Mouse (Mus musculus) forebrain, embryonic 14.5 days (tissue): ENCODE measurements at regions not wholly inside any gene's neighbourhood (a gene's known extent, or its start where the extent isn't known, plus 50 kb on each side); places are given as distances from the start of the nearest gene placed in this dataset.

Source experiments
- ATAC-seq: fragments of 200-750 bp; cut with Nextera tagmentation; 2 replicates; pipeline ENCODE4 v1.8.0; 2017; ENCODE audit warnings: mild to moderate bottlenecking, moderate library complexity
- DNase-seq: peaks from one replicate; pipeline ENCODE4 v3.0.0-alpha.2; 2015; ENCODE audit warnings: low spot score
- H3K27ac ChIP-seq: fragments of 300-500 bp; sonication (generic); 2 replicates; pipeline ENCODE4 v1.5.1; 2014; ENCODE audit warnings: low read depth, mild to moderate bottlenecking, control low read depth, low read length, moderate library complexity
- H3K27me3 ChIP-seq: fragments of 300-500 bp; sonication (generic); replicated peaks from 2 replicates; pipeline ENCODE4 v1.6.1; 2014; ENCODE audit warnings: low read length, control low read depth, mixed read lengths; ENCODE audit not compliant: control insufficient read depth, insufficient read depth
- H3K36me3 ChIP-seq: fragments of 300-500 bp; sonication (generic); 2 replicates; pipeline ENCODE4 v1.6.1; 2014; ENCODE audit warnings: low read length, control low read depth; ENCODE audit not compliant: control insufficient read depth, insufficient read depth
- H3K4me1 ChIP-seq: fragments of 300-500 bp; sonication (generic); 2 replicates; pipeline ENCODE4 v1.6.1; 2014; ENCODE audit warnings: antibody characterized with exemption, low read length, control low read depth; ENCODE audit not compliant: control insufficient read depth, insufficient read depth
- H3K4me2 ChIP-seq: fragments of 300-500 bp; sonication (generic); 2 replicates; pipeline ENCODE4 v1.6.1; 2014; ENCODE audit warnings: mild to moderate bottlenecking, control low read depth, low read length
- H3K4me3 ChIP-seq: fragments of 300-500 bp; sonication (generic); 2 replicates; pipeline ENCODE4 v1.5.1; 2014; ENCODE audit warnings: low read depth, low read length, control low read depth
- H3K9ac ChIP-seq: fragments of 300-500 bp; sonication (generic); 2 replicates; pipeline ENCODE4 v1.6.1; 2014; ENCODE audit warnings: mild to moderate bottlenecking, low read length, control low read depth, moderate library complexity
- H3K9me3 ChIP-seq: fragments of 300-500 bp; sonication (generic); replicated peaks from 2 replicates; pipeline ENCODE4 v1.6.1; 2016; ENCODE audit warnings: low read length, control low read depth, mixed read lengths; ENCODE audit not compliant: control insufficient read depth
- WGBS: fragments of 180-500 bp; shearing (Covaris S2); extraction: QIAGEN DNeasy Blood & Tissue Kit; methylation state at CpG from one replicate; pipeline ENCODE4 v1.1.7; 2014; 5-methylcytosine and 5-hydroxymethylcytosine counted together

DNA sequence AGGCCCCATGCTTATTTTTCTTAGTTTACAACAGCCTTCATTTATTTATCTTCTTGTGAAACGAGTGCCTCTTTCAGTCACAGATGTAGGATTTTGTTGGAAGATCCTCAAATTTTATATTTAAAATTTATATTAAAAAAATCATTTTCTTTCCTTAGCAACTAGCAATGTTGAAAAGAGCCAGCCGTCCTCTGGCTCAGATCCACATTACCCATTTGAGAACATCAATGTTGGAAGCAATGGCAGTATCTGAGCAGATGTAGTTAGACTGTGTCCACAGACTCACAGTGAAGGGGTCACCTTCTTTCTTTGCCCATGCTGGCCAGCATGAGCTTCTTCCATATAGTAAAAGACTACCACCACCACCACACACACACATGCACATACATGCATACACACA is 2681.4 kb upstream of the Gm7489 start:
- Histone ChIP-seq H3K4me1 (no peaks in the 10 kb centered on the region), H3K4me2 (no peak overlapping the region), H3K27me3 (no peaks in the 10 kb centered on the region), H3K9me3 (no peaks in the 10 kb centered on the region), H3K9ac (no peak overlapping the region), H3K27ac (no peak overlapping the region), H3K36me3 (no peaks in the 10 kb centered on the region), H3K4me3 (no peak overlapping the region)
- WGBS = 83% methylated on average over 2 of the region's 2 CpGs
- no peak for ATAC-seq
- no peak for DNase-seq

DNA sequence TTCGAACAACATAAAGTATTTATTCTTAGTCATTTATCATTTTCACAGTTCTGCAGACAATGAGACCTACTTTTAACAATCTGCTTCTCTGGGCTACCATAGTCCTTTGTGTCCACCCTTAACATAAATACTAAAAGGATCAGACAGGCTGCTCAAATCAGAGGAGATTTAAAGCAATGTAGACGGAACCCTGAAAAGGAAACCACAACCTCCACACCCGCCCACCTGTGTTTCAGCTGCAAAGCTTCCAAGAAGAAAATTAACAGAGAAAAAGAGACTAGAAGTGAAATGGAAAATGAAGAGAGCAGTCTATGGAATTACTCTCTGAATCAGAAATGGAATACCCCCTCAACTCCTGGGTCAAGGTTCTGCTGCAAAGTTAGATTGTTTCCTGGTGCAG is 2678.7 kb upstream of the Gm7489 start:
- Histone ChIP-seq H3K36me3 (no peaks in the 10 kb centered on the region), H3K9ac (no peak overlapping the region), H3K4me3 (no peak overlapping the region), H3K4me1 (no peaks in the 10 kb centered on the region), H3K27ac (no peak overlapping the region), H3K4me2 (no peak overlapping the region), H3K9me3 (no peaks in the 10 kb centered on the region), H3K27me3 (no peaks in the 10 kb centered on the region)
- ATAC-seq (no peak), DNase-seq (no peak)
- whole genome bisulfite sequencing = 46% methylated on average over 3 of the region's 3 CpGs

DNA sequence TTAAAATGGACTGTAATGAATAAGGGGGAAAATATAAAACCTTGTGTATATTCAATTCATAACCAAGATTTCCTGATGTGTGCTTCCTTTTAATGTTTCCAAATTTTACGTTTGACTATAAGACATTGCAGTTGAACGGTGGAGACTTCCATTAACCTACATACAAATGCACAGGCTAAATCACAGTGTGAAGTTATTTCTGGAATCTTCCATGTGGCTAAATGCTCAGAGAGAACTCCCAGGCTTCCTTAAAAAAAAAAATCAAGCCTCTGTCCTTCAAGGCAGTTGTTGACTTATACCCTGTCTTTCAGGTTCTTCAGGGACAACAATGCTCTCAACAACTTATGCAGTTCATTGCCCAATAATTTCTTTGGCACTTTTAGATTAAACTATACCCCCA is 2677.9 kb upstream of the Gm7489 start:
- H3K4me2 ChIP-seq = no peak overlapping the region
- no peaks in the 10 kb centered on the region for H3K36me3 ChIP-seq
- WGBS = 75% methylated on average over 2 of the region's 2 CpGs
- H3K4me1 ChIP-seq = no peaks in the 10 kb centered on the region
- no peak overlapping the region for H3K9ac ChIP-seq
- DNase-seq = no peak
- H3K27me3 ChIP-seq = no peaks in the 10 kb centered on the region
- no peak overlapping the region for H3K4me3 ChIP-seq
- no peak for ATAC-seq
- no peak overlapping the region for H3K27ac ChIP-seq
- H3K9me3 ChIP-seq = no peaks in the 10 kb centered on the region

DNA sequence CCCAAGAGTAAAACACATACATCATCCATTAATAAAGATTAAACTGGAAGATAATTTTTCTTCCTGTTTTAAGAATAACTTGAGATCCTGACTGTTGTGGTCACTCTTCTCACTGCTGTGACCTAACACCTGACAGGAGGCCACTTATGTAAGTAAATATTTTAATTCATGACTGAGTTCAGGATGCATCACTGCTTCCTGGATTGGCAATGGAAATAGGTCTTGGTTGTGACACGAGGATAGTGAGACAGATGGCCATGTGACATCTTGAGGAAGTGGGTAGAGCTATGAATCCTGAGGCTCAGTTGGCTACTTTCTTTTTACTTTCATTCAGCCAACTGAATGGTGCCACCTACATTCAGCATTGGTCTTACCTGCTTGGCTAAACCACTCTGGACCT is 2649.8 kb upstream of the Gm7489 start:
- Histone ChIP-seq H3K36me3 (no peaks in the 10 kb centered on the region), H3K9ac (no peak overlapping the region), H3K9me3 (no peaks in the 10 kb centered on the region), H3K4me3 (no peak overlapping the region), H3K27me3 (no peaks in the 10 kb centered on the region), H3K4me1 (no peaks in the 10 kb centered on the region), H3K27ac (no peak overlapping the region), H3K4me2 (no peak overlapping the region)
- WGBS = 92% methylated on average over 1 of the region's 1 CpGs
- DNase-seq (no peak), ATAC-seq (no peak)

DNA sequence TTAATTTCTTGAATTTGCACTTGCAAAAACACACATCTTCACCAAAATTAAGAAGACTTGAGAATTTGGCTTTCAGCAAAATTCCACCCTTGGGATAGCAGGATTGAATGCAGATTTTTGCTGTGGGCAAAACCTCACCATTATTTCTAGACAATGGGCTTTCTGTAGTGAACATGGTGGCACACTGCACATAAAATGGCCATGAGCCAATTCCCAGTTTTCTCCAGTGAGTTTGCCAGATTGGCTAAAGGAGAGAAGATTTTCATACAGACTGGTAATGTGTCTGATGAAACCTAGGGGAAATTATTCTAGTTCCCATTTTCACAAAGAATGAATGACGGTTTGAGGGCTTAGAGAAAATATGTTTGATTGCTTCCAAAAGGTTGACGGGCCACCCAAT is 2640.1 kb upstream of the Gm7489 start:
- Histone ChIP-seq H3K4me3 (no peak overlapping the region), H3K36me3 (no peaks in the 10 kb centered on the region), H3K27ac (no peak overlapping the region), H3K4me1 (no peaks in the 10 kb centered on the region), H3K4me2 (no peak overlapping the region), H3K27me3 (no peaks in the 10 kb centered on the region), H3K9me3 (no peaks in the 10 kb centered on the region), H3K9ac (no peak overlapping the region)
- WGBS = 83% methylated on average over 2 of the region's 2 CpGs
- ATAC-seq (no peak), DNase-seq (no peak)

DNA sequence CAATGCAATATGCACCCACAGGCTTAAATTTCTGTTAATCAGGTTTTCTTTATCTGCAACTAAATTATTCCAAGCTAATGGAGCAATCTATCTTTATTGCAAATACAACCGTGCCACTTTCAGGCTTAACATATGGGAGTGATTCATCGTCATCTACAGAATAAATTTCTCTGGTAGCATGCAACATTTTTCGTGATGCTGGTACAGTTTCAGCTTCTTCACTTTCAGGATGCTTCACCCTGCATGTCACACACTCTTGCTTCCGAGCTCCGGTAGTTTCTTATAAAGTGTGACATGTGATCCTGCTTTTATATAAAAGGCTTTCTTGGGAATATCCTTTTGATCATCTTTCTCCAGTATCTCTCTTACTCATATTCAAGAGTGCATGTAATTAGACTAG is 2637.4 kb upstream of the Gm7489 start:
- no peak overlapping the region for H3K4me2 ChIP-seq
- DNase-seq = no peak
- ATAC-seq = no peak
- no peaks in the 10 kb centered on the region for H3K36me3 ChIP-seq
- no peaks in the 10 kb centered on the region for H3K4me1 ChIP-seq
- no peaks in the 10 kb centered on the region for H3K27me3 ChIP-seq
- no peaks in the 10 kb centered on the region for H3K9me3 ChIP-seq
- no peak overlapping the region for H3K4me3 ChIP-seq
- WGBS = 84% methylated on average over 5 of the region's 5 CpGs
- H3K27ac ChIP-seq = no peak overlapping the region
- H3K9ac ChIP-seq = no peak overlapping the region

DNA sequence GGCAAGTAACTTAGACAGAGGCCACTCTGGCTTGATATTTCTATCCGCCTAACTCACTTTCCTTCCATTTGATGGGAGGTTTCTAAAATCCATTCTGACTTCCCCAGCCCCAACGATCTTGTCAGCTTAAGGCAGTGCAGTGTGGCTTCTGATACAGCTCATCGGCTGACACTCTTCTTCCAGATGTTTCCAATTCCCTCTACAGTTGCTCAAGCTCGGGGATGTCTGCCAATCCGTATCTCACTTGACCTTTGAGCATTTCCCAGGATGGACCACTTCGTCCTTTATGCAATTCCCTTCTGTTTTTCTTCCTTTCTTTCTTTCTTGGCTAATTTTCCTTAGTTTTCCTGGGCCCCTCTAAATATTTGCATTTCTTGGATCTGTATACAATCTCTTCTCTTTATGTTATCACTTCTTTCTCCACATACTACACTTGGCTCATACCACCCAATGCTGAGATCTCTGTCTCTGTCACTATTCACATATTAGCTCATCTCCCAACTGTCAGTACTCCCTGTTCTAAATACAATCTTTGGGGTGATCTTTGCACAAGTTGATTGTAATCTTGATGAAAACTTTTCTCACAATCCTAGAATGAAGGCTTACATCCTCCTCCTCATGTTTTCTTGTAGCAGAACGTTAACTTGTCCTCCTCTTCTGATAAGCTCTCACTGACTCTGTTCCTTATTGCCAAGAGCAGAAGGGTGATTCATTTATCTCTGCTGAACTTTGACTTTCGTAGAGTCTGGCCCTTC is 2636.5 kb upstream of the Gm7489 start:
- Histone ChIP-seq H3K27me3 (no peaks in the 10 kb centered on the region), H3K4me3 (no peak overlapping the region), H3K27ac (no peak overlapping the region), H3K4me2 (no peak overlapping the region), H3K4me1 (no peaks in the 10 kb centered on the region), H3K36me3 (no peaks in the 10 kb centered on the region), H3K9me3 (no peaks in the 10 kb centered on the region), H3K9ac (no peak overlapping the region)
- WGBS = 86% methylated on average over 8 of the region's 8 CpGs
- ATAC-seq (no peak), DNase-seq (no peak)

DNA sequence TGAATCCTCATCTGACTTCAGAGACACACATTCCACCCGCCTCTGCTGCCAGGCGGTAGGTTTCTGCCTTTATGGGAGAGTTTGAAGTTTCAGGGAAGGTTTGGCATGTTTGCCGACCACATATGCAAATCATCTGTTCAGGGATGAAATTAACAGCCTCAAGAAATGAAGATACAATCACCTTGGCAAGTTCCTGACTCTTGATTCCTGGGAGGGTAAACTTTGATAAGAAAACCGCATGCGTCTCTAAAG is 2636.0 kb upstream of the Gm7489 start:
- no peak overlapping the region for H3K4me2 ChIP-seq
- no peak for DNase-seq
- WGBS = 94% methylated on average over 5 of the region's 5 CpGs

DNA sequence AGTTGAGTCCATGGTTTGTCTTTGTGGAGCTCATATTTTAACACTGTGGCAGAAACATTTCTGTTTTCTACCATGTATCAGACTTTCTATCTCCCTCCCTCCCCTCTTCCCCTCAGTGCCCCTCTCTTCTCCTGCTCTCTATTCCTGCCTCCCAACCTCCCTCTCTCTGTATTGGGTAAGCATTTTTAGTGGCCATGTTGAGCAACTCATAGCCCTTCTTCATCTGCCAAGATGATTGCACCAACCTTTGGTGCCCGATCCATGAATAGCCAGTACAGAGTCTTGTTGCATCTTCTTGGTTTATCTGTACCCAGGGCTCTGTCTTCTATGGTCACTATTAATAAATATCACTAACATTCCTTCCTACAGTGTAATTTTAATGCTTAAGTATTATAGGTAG is 2630.6 kb upstream of the Gm7489 start:
- ATAC-seq (no peak), DNase-seq (no peak)
- 94% methylated on average over 1 of the region's 1 CpGs for WGBS
- Histone ChIP-seq H3K27me3 (no peaks in the 10 kb centered on the region), H3K9me3 (no peaks in the 10 kb centered on the region), H3K9ac (no peak overlapping the region), H3K36me3 (no peaks in the 10 kb centered on the region), H3K4me1 (no peaks in the 10 kb centered on the region), H3K27ac (no peak overlapping the region), H3K4me2 (no peak overlapping the region), H3K4me3 (no peak overlapping the region)

More for the DNA sequence above, 2636.0 kb upstream of the Gm7489 start:
- H3K4me3 ChIP-seq = no peak overlapping the region
- no peaks in the 10 kb centered on the region for H3K27me3 ChIP-seq
- ATAC-seq = no peak
- no peaks in the 10 kb centered on the region for H3K4me1 ChIP-seq
- no peaks in the 10 kb centered on the region for H3K9me3 ChIP-seq
- H3K9ac ChIP-seq = no peak overlapping the region
- H3K36me3 ChIP-seq = no peaks in the 10 kb centered on the region
- no peak overlapping the region for H3K27ac ChIP-seq
